Mouse (Mus musculus) liver, embryonic 11.5 days (tissue): ENCODE measurements at regions not wholly inside any gene's neighbourhood (a gene's known extent, or its start where the extent isn't known, plus 50 kb on each side); places are given as distances from the start of the nearest gene placed in this dataset.

Experiments
- ATAC-seq: fragments of 200-750 bp; cut with Nextera tagmentation; replicated peaks from 2 replicates; pipeline ENCODE4 v1.8.0; 2017; ENCODE audit warnings: moderate number of reproducible peaks, mild to moderate bottlenecking, moderate TSS enrichment, moderate library complexity; ENCODE audit not compliant: low FRiP score
- DNase-seq: peaks from one replicate; pipeline ENCODE4 v3.0.0-alpha.2; 2017; ENCODE audit warnings: low spot score
- H3K27ac ChIP-seq: fragments of 300-500 bp; sonication (generic); 2 replicates; pipeline ENCODE4 v1.5.1; 2014; ENCODE audit warnings: mild to moderate bottlenecking, low read depth, low read length, control low read depth
- H3K27me3 ChIP-seq: fragments of 300-500 bp; sonication (generic); replicated peaks from 2 replicates; pipeline ENCODE4 v1.6.1; 2014; ENCODE audit warnings: low read length, mixed read lengths; ENCODE audit not compliant: control insufficient read depth, insufficient read depth
- H3K36me3 ChIP-seq: fragments of 300-500 bp; sonication (generic); 2 replicates; pipeline ENCODE4 v1.6.1; 2014; ENCODE audit warnings: mild to moderate bottlenecking, low read length, moderate library complexity, mixed read lengths; ENCODE audit not compliant: control insufficient read depth, insufficient read depth
- H3K4me1 ChIP-seq: fragments of 300-500 bp; sonication (generic); replicated peaks from 2 replicates; pipeline ENCODE4 v1.6.1; 2014; ENCODE audit warnings: low read length, mixed read lengths; ENCODE audit not compliant: control insufficient read depth, insufficient read depth
- H3K4me2 ChIP-seq: fragments of 300-500 bp; sonication (generic); 2 replicates; pipeline ENCODE4 v1.6.1; 2014; ENCODE audit warnings: mild to moderate bottlenecking, control low read depth, moderate library complexity
- H3K4me3 ChIP-seq: fragments of 300-500 bp; sonication (generic); 2 replicates; pipeline ENCODE4 v1.5.1; 2014; ENCODE audit warnings: low read depth, low read length, control low read depth
- H3K9ac ChIP-seq: fragments of 300-500 bp; sonication (generic); 2 replicates; pipeline ENCODE4 v1.6.1; 2014; ENCODE audit warnings: low read depth, low read length, control low read depth
- H3K9me3 ChIP-seq: fragments of 300-500 bp; sonication (generic); 2 replicates; pipeline ENCODE4 v1.6.1; 2016; ENCODE audit warnings: low read length, inconsistent platforms, mixed read lengths; ENCODE audit not compliant: control insufficient read depth
- WGBS: fragments of 180-500 bp; shearing (Covaris S2); extraction: QIAGEN DNeasy Blood & Tissue Kit; methylation state at CpG from one replicate; pipeline ENCODE4 v1.1.7; 2014; 5-methylcytosine and 5-hydroxymethylcytosine counted together

DNA sequence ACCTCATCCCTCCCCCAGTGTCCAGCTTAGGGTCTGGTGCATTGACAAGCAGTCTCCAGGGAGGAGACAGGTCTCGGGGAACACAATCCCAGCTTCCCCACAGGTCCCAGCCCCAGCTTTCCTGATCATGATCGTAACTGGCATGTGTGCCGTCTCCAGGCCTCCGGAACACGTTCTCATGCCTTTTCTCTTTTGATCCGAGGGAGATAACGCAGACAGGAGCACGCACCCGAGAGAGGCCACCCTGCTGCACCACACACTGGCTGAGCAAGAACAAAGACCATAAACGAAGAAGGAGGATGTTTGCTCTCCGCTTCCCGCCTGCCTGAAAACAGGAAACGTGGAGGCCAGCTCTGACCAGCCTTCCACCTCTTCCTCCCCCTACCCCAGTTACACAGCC is 209.8 kb downstream of the Sox9 start:
- H3K27ac ChIP-seq: no peak overlapping the region
- H3K4me1 ChIP-seq: no peaks in the 10 kb centered on the region
- no peak overlapping the region for H3K9ac ChIP-seq
- no peak for ATAC-seq
- no peak overlapping the region for H3K4me2 ChIP-seq
- no peaks in the 10 kb centered on the region for H3K36me3 ChIP-seq
- no peaks in the 10 kb centered on the region for H3K27me3 ChIP-seq
- H3K9me3 ChIP-seq: no peaks in the 10 kb centered on the region
- no peak for DNase-seq
- 32% methylated on average over 13 of the region's 13 CpGs for WGBS
- H3K4me3 ChIP-seq: no peak overlapping the region

DNA sequence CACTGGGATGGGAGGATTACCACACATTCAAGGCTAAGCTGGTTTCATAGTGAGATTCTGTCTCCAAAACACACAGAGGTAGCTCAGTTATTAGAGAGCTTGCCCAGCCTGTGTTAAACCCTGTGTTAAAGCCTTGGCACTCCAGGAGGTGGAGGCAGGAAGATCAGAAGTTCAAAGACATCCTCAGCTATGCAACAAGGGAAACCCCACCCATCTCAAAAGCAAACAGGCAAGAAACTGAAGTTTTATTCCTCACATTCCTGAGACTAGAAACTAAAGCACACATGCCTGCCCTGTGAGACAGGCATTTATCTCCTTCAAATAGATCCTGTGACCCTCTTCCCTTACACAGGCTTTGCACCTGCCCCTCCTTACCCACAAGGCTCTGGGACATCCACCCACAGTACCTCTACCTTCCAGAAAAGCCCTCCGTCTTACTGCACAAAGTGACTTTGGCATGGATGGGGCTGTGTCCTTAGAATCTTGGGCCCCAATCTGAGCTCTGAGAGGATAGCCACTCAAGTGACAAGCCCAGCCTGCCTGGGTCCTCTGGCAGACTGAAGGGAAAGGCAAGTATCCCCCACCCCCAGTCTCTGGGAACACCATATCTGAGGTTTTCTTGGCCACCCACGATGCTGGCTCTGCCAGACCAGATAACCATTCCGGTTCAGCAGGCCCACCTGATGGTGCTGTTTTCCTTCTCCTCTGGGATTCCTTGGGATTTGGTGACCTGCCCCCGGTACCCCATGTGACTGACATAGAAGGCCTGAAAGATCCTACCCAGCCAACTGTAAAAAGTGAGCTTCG is 217.0 kb downstream of the Sox9 start:
- no peak overlapping the region for H3K4me2 ChIP-seq
- no peak overlapping the region for H3K27ac ChIP-seq
- H3K4me1 ChIP-seq: no peaks in the 10 kb centered on the region
- H3K4me3 ChIP-seq: no peak overlapping the region
- no peak for ATAC-seq
- H3K36me3 ChIP-seq: no peaks in the 10 kb centered on the region
- no peaks in the 10 kb centered on the region for H3K9me3 ChIP-seq
- H3K27me3 ChIP-seq: no peaks in the 10 kb centered on the region; the same call in 1 of the 2 replicates
- no peak overlapping the region for H3K9ac ChIP-seq
- no peak for DNase-seq
- WGBS: 43% methylated on average over 5 of the region's 5 CpGs

GRCm38 (mm10) chr11:113001071-113001470 is 219.0 kb downstream of the Sox9 start:
- no peaks in the 10 kb centered on the region for H3K9me3 ChIP-seq
- H3K27ac ChIP-seq: no peak overlapping the region
- no peaks in the 10 kb centered on the region; the same call in 1 of the 2 replicates for H3K27me3 ChIP-seq
- ATAC-seq: no peak
- DNase-seq: no peak
- H3K4me1 ChIP-seq: no peaks in the 10 kb centered on the region
- H3K4me3 ChIP-seq: no peak overlapping the region
- 77% methylated on average over 6 of the region's 6 CpGs for WGBS
- no peak overlapping the region for H3K4me2 ChIP-seq
- no peak overlapping the region for H3K9ac ChIP-seq
- H3K36me3 ChIP-seq: no peaks in the 10 kb centered on the region

GRCm38 (mm10) chr11:113005895-113006294 is 223.9 kb downstream of the Sox9 start:
- H3K27ac ChIP-seq: no peak overlapping the region
- ATAC-seq: no peak
- no peak for DNase-seq

GRCm38 (mm10) chr11:113008521-113008920 is 226.5 kb downstream of the Sox9 start:
- no peaks in the 10 kb centered on the region for H3K4me1 ChIP-seq
- 66% methylated on average over 4 of the region's 4 CpGs for WGBS
- no peak overlapping the region for H3K27ac ChIP-seq
- no peaks in the 10 kb centered on the region for H3K27me3 ChIP-seq
- DNase-seq (no peak), ATAC-seq (no peak)
- no peak overlapping the region for H3K4me2 ChIP-seq
- no peaks in the 10 kb centered on the region for H3K36me3 ChIP-seq
- H3K9ac ChIP-seq: no peak overlapping the region
- H3K9me3 ChIP-seq: no peaks in the 10 kb centered on the region
- no peak overlapping the region for H3K4me3 ChIP-seq

More at GRCm38 (mm10) chr11:113005895-113006294, 223.9 kb downstream of the Sox9 start:
- no peak overlapping the region for H3K4me3 ChIP-seq
- no peaks in the 10 kb centered on the region for H3K9me3 ChIP-seq
- 67% methylated on average over 9 of the region's 9 CpGs for WGBS
- no peak overlapping the region for H3K4me2 ChIP-seq
- no peaks in the 10 kb centered on the region for H3K27me3 ChIP-seq
- H3K4me1 ChIP-seq: no peaks in the 10 kb centered on the region
- no peak overlapping the region for H3K9ac ChIP-seq
- no peaks in the 10 kb centered on the region for H3K36me3 ChIP-seq

DNA sequence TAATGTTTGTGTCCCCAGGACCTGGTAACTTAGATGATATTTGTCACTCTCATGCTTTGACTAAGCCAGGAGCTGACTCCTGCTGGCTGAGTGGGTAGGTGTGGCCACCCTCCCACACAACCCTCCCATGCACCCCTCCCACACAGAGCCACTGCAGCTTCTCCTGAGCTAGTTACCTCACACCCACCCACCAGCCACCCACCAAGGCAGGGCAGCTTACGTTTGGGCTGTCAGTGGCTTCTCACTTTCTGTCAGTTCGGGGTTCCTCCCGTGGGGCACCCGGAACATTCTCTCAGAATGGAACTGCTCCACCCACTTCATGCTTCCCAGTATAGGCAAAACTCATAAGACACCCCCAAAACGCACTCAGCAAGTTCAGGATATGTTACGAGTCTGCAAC is 227.4 kb downstream of the Sox9 start:
- no peak overlapping the region for H3K27ac ChIP-seq
- H3K4me3 ChIP-seq: no peak overlapping the region
- no peak overlapping the region for H3K4me2 ChIP-seq
- WGBS: 68% methylated on average over 6 of the region's 6 CpGs
- ATAC-seq: no peak
- no peak overlapping the region for H3K9ac ChIP-seq
- H3K36me3 ChIP-seq: no peaks in the 10 kb centered on the region
- H3K27me3 ChIP-seq: no peaks in the 10 kb centered on the region
- H3K4me1 ChIP-seq: no peaks in the 10 kb centered on the region
- no peaks in the 10 kb centered on the region for H3K9me3 ChIP-seq
- no peak for DNase-seq

GRCm38 (mm10) chr11:113010906-113011305 is 228.9 kb downstream of the Sox9 start:
- Histone ChIP-seq H3K9ac (no peak overlapping the region), H3K27ac (no peak overlapping the region), H3K4me1 (peaks cover under 1% of the 10 kb centered on the region), H3K27me3 (no peaks in the 10 kb centered on the region), H3K36me3 (no peaks in the 10 kb centered on the region), H3K9me3 (no peaks in the 10 kb centered on the region), H3K4me3 (no peak overlapping the region), H3K4me2 (no peak overlapping the region)
- DNase-seq (no peak), ATAC-seq (no peak)
- WGBS: 77% methylated on average over 5 of the region's 5 CpGs

- DNase-seq (no peak), ATAC-seq (no peak)
- Histone ChIP-seq H3K4me3 (no peak overlapping the region), H3K36me3 (no peaks in the 10 kb centered on the region), H3K4me1 (peaks cover 4% of the 10 kb centered on the region), H3K27me3 (no peaks in the 10 kb centered on the region), H3K9ac (no peak overlapping the region), H3K9me3 (no peaks in the 10 kb centered on the region), H3K4me2 (no peak overlapping the region), H3K27ac (no peak overlapping the region)
- WGBS: 68% methylated on average over 10 of the region's 10 CpGs
Observed at GRCm38 (mm10) chr11:113014186-113015010, 232.4 kb downstream of the Sox9 start.
